Mouse (Mus musculus): Measurements from ENCODE around the gene Rit1. TPM values are rescaled to one million over a fixed set of nuclear protein-coding genes. Genes with fewer than 3 reads are reported as not detected.
"Not testable (repeated sequence)": the region's sequence is repeated elsewhere in the genome, so short reads cannot be mapped to it uniquely, and the experiment has no call there.

Rit1 gene
- polyA plus RNA-seq, 1 experiment from 2014 or later: 73.9 TPM

GRCm38 (mm10) chr3:88689079-88689478 is 27.6 kb upstream of the Rit1 start:
- Histone ChIP-seq H3K27ac (ENCODE audit: low read length) (no peak overlapping the region), H3K4me3 (ENCODE audit: low read depth, low read length) (no peak overlapping the region), H3K27me3 (ENCODE audit: control insufficient read depth, insufficient read depth, low read length) (no peaks in the 10 kb centered on the region), H3K4me2 (replicated peaks; ENCODE audit: low read depth, low read length) (no peak overlapping the region), H3K9ac (replicated peaks; ENCODE audit: low read depth, low read length) (no peak overlapping the region), H3K9me3 (ENCODE audit: control insufficient read depth, low read depth, low read length) (no peaks in the 10 kb centered on the region), H3K4me1 (ENCODE audit: control insufficient read depth, insufficient read depth, low read length) (peaks cover 11% of the 10 kb centered on the region), H3K36me3 (ENCODE audit: control insufficient read depth, insufficient read depth, low read length) (peaks cover 52% of the 10 kb centered on the region)
- ATAC-seq (ENCODE audit: insufficient number of reproducible peaks, insufficient read depth, low FRiP score, low read depth): no peak
- WGBS: 93% methylated on average over 5 of the region's 5 CpGs

GRCm38 (mm10) chr3:88695545-88695944 is 21.1 kb upstream of the Rit1 start:
- H3K9me3 ChIP-seq (ENCODE audit: control insufficient read depth, low read depth, low read length): no peaks in the 10 kb centered on the region
- H3K4me2 ChIP-seq (replicated peaks; ENCODE audit: low read depth, low read length): no peak overlapping the region
- no peaks in the 10 kb centered on the region for H3K27me3 ChIP-seq (ENCODE audit: control insufficient read depth, insufficient read depth, low read length)
- H3K27ac ChIP-seq (ENCODE audit: low read length): no peak overlapping the region
- no peak overlapping the region for H3K9ac ChIP-seq (replicated peaks; ENCODE audit: low read depth, low read length)
- ATAC-seq (ENCODE audit: insufficient number of reproducible peaks, insufficient read depth, low FRiP score, low read depth): no peak
- H3K4me3 ChIP-seq (ENCODE audit: low read depth, low read length): no peak overlapping the region
- H3K4me1 ChIP-seq (ENCODE audit: control insufficient read depth, insufficient read depth, low read length): no peaks in the 10 kb centered on the region
- H3K36me3 ChIP-seq (ENCODE audit: control insufficient read depth, insufficient read depth, low read length): peaks cover 91% of the 10 kb centered on the region

- H3K4me1 ChIP-seq (ENCODE audit: control insufficient read depth, insufficient read depth, low read length): no peaks in the 10 kb centered on the region
- peaks cover 94% of the 10 kb centered on the region for H3K36me3 ChIP-seq (ENCODE audit: control insufficient read depth, insufficient read depth, low read length)
- ATAC-seq (ENCODE audit: insufficient number of reproducible peaks, insufficient read depth, low FRiP score, low read depth): no peak
Measured at GRCm38 (mm10) chr3:88698051-88698450, 18.6 kb upstream of the Rit1 start.

GRCm38 (mm10) chr3:88698834-88699233 is 17.8 kb upstream of the Rit1 start:
- H3K9me3 ChIP-seq (ENCODE audit: control insufficient read depth, low read depth, low read length): no peaks in the 10 kb centered on the region
- peaks cover 94% of the 10 kb centered on the region for H3K36me3 ChIP-seq (ENCODE audit: control insufficient read depth, insufficient read depth, low read length)
- H3K4me2 ChIP-seq (replicated peaks; ENCODE audit: low read depth, low read length): no peak overlapping the region
- H3K4me3 ChIP-seq (ENCODE audit: low read depth, low read length): no peak overlapping the region
- no peaks in the 10 kb centered on the region for H3K4me1 ChIP-seq (ENCODE audit: control insufficient read depth, insufficient read depth, low read length)
- H3K27ac ChIP-seq (ENCODE audit: low read length): no peak overlapping the region
- no peak for ATAC-seq (ENCODE audit: insufficient number of reproducible peaks, insufficient read depth, low FRiP score, low read depth)
- 93% methylated on average over 6 of the region's 6 CpGs for WGBS
- no peaks in the 10 kb centered on the region for H3K27me3 ChIP-seq (ENCODE audit: control insufficient read depth, insufficient read depth, low read length)
- H3K9ac ChIP-seq (replicated peaks; ENCODE audit: low read depth, low read length): no peak overlapping the region

More at GRCm38 (mm10) chr3:88698051-88698450, 18.6 kb upstream of the Rit1 start:
- no peaks in the 10 kb centered on the region for H3K27me3 ChIP-seq (ENCODE audit: control insufficient read depth, insufficient read depth, low read length)
- 89% methylated on average over 1 of the region's 1 CpGs for WGBS
- H3K9me3 ChIP-seq (ENCODE audit: control insufficient read depth, low read depth, low read length): no peaks in the 10 kb centered on the region
- no peak overlapping the region for H3K4me3 ChIP-seq (ENCODE audit: low read depth, low read length)
- H3K4me2 ChIP-seq (replicated peaks; ENCODE audit: low read depth, low read length): no peak overlapping the region
- no peak overlapping the region for H3K27ac ChIP-seq (ENCODE audit: low read length)
- no peak overlapping the region for H3K9ac ChIP-seq (replicated peaks; ENCODE audit: low read depth, low read length)

- no peak for ATAC-seq (ENCODE audit: insufficient number of reproducible peaks, insufficient read depth, low FRiP score, low read depth)
- H3K9me3 ChIP-seq (ENCODE audit: control insufficient read depth, low read depth, low read length): no peaks in the 10 kb centered on the region
- H3K27me3 ChIP-seq (ENCODE audit: control insufficient read depth, insufficient read depth, low read length): no peaks in the 10 kb centered on the region
- H3K36me3 ChIP-seq (ENCODE audit: control insufficient read depth, insufficient read depth, low read length): peaks cover 94% of the 10 kb centered on the region
- no peak overlapping the region for H3K27ac ChIP-seq (ENCODE audit: low read length)
- H3K4me2 ChIP-seq (replicated peaks; ENCODE audit: low read depth, low read length): no peak overlapping the region
- no peak overlapping the region for H3K9ac ChIP-seq (replicated peaks; ENCODE audit: low read depth, low read length)
- 86% methylated on average over 3 of the region's 3 CpGs for WGBS
- no peak overlapping the region for H3K4me3 ChIP-seq (ENCODE audit: low read depth, low read length)
- H3K4me1 ChIP-seq (ENCODE audit: control insufficient read depth, insufficient read depth, low read length): no peaks in the 10 kb centered on the region
Measured at GRCm38 (mm10) chr3:88700247-88700646, 16.4 kb upstream of the Rit1 start.

GRCm38 (mm10) chr3:88701222-88701621 is 15.4 kb upstream of the Rit1 start:
- Histone ChIP-seq H3K27me3 (ENCODE audit: control insufficient read depth, insufficient read depth, low read length) (no peaks in the 10 kb centered on the region), H3K27ac (ENCODE audit: low read length) (no peak overlapping the region), H3K9ac (replicated peaks; ENCODE audit: low read depth, low read length) (no peak overlapping the region), H3K4me2 (replicated peaks; ENCODE audit: low read depth, low read length) (no peak overlapping the region), H3K36me3 (ENCODE audit: control insufficient read depth, insufficient read depth, low read length) (peaks cover 91% of the 10 kb centered on the region), H3K4me3 (ENCODE audit: low read depth, low read length) (no peak overlapping the region), H3K9me3 (ENCODE audit: control insufficient read depth, low read depth, low read length) (no peaks in the 10 kb centered on the region), H3K4me1 (ENCODE audit: control insufficient read depth, insufficient read depth, low read length) (no peaks in the 10 kb centered on the region)
- WGBS: 54% methylated on average over 3 of the region's 3 CpGs
- no peak for ATAC-seq (ENCODE audit: insufficient number of reproducible peaks, insufficient read depth, low FRiP score, low read depth)

- no peak overlapping the region for H3K9ac ChIP-seq (replicated peaks; ENCODE audit: low read depth, low read length)
- H3K36me3 ChIP-seq (ENCODE audit: control insufficient read depth, insufficient read depth, low read length): peaks cover 51% of the 10 kb centered on the region
- H3K27ac ChIP-seq (ENCODE audit: low read length): no peak overlapping the region
- no peak overlapping the region for H3K4me3 ChIP-seq (ENCODE audit: low read depth, low read length)
- H3K9me3 ChIP-seq (ENCODE audit: control insufficient read depth, low read depth, low read length): no peaks in the 10 kb centered on the region
- H3K4me1 ChIP-seq (ENCODE audit: control insufficient read depth, insufficient read depth, low read length): peaks cover 8% of the 10 kb centered on the region
- no peak overlapping the region for H3K4me2 ChIP-seq (replicated peaks; ENCODE audit: low read depth, low read length)
- no peak for ATAC-seq (ENCODE audit: insufficient number of reproducible peaks, insufficient read depth, low FRiP score, low read depth)
- 88% methylated on average over 4 of the region's 4 CpGs for WGBS
- H3K27me3 ChIP-seq (ENCODE audit: control insufficient read depth, insufficient read depth, low read length): no peaks in the 10 kb centered on the region
Measured at GRCm38 (mm10) chr3:88713709-88714108, 2.9 kb upstream of the Rit1 start.

GRCm38 (mm10) chr3:88714725-88715124 is 1.9 kb upstream of the Rit1 start:
- no peaks in the 10 kb centered on the region for H3K27me3 ChIP-seq (ENCODE audit: control insufficient read depth, insufficient read depth, low read length)
- H3K4me3 ChIP-seq (ENCODE audit: low read depth, low read length): no peak overlapping the region
- no peak for ATAC-seq (ENCODE audit: insufficient number of reproducible peaks, insufficient read depth, low FRiP score, low read depth)
- 75% methylated on average over 2 of the region's 2 CpGs for WGBS
- no peak overlapping the region for H3K27ac ChIP-seq (ENCODE audit: low read length)
- H3K4me1 ChIP-seq (ENCODE audit: control insufficient read depth, insufficient read depth, low read length): peaks cover 11% of the 10 kb centered on the region
- H3K4me2 ChIP-seq (replicated peaks; ENCODE audit: low read depth, low read length): no peak overlapping the region
- H3K9ac ChIP-seq (replicated peaks; ENCODE audit: low read depth, low read length): no peak overlapping the region
- peaks cover 50% of the 10 kb centered on the region for H3K36me3 ChIP-seq (ENCODE audit: control insufficient read depth, insufficient read depth, low read length)
- no peaks in the 10 kb centered on the region for H3K9me3 ChIP-seq (ENCODE audit: control insufficient read depth, low read depth, low read length)

- ATAC-seq (ENCODE audit: insufficient number of reproducible peaks, insufficient read depth, low FRiP score, low read depth); H3K27me3 ChIP-seq (ENCODE audit: control insufficient read depth, insufficient read depth, low read length); H3K9me3 ChIP-seq (ENCODE audit: control insufficient read depth, low read depth, low read length); H3K4me2 ChIP-seq (replicated peaks; ENCODE audit: low read depth, low read length); H3K27ac ChIP-seq (ENCODE audit: low read length); H3K4me3 ChIP-seq (ENCODE audit: low read depth, low read length); H3K9ac ChIP-seq (replicated peaks; ENCODE audit: low read depth, low read length): not testable (repeated sequence)
- 83% methylated on average over 5 of the region's 5 CpGs for WGBS
- Histone ChIP-seq H3K4me1 (ENCODE audit: control insufficient read depth, insufficient read depth, low read length) (peaks cover 11% of the 10 kb centered on the region), H3K36me3 (ENCODE audit: control insufficient read depth, insufficient read depth, low read length) (peaks cover 45% of the 10 kb centered on the region)
Measured at GRCm38 (mm10) chr3:88715716-88716115, 922 bp upstream of the Rit1 start.

Data from stomach, embryonic 14.5 days (tissue).